ENCODE assay signal across 21 mouse cellular contexts in the genomic region with DNA sequence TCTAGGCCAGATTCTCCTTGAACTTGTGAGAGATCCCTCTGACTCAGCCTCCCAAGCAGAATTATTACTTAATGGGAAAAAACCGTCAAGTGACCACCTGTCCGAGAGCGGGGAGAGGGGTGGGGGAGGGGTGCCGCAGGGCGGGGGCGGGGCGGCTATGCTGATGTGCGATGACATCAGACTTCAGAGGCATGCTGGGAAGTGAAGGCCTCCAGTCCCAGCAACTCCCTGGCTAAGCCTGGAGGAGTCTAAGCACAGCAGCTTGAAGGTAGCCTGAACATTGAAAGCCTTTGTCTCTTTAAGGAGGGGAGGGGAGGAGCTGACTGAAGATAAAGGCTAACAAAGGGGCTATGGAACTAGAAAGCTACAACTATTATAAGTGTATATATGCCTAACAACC. TPM values are rescaled to one million over a fixed set of nuclear protein-coding genes. Genes with fewer than 3 reads are reported as not detected.
DNase-seq lines count a peak whose midpoint lies in the region; ATAC-seq and TF ChIP-seq lines count a peak whose summit lies in the region.
"Had no signal": no experiment of that assay in that cellular context is flagged by ENCODE, and none has a peak within 500 bp of the region (broad histone marks: within the 10 kb centered on the region; RNA-seq: fewer than 3 reads in every experiment).

No protein-coding gene starts in this region.

- no peak for TF ChIP-seq CTCF in stomach, postnatal 0 days (IDR thresholded peaks at IDR 0.05; ENCODE audit: low read depth)

- H3K27me3 ChIP-seq in forebrain, embryonic 11.5 days (ENCODE audit: control insufficient read depth, insufficient read depth, low read length), result no peaks in the 10 kb centered on the region
- H3K27me3 ChIP-seq in forebrain, embryonic 12.5 days, result no peaks in the 10 kb centered on the region
- H3K27me3 ChIP-seq in stomach, postnatal 0 days (ENCODE audit: control insufficient read depth, insufficient read depth, low read length), result no peaks in the 10 kb centered on the region
- no peaks in the 10 kb centered on the region for H3K27me3 ChIP-seq in hindbrain, embryonic 12.5 days
- H3K27me3 ChIP-seq: forebrain, embryonic 13.5 days; hindbrain, embryonic 15.5 days had no signal

- no peak overlapping the region for H3K4me2 ChIP-seq in forebrain, embryonic 11.5 days (ENCODE audit: low read depth, low read length, severe bottlenecking)
- no peak overlapping the region for H3K4me2 ChIP-seq in forebrain, embryonic 12.5 days
- no peak overlapping the region for H3K4me2 ChIP-seq in stomach, postnatal 0 days (replicated peaks; ENCODE audit: low read depth)
- H3K4me2 ChIP-seq in hindbrain, embryonic 12.5 days (replicated peaks), result no peak overlapping the region
- H3K4me2 ChIP-seq: embryonic facial prominence, embryonic 12.5 days; forebrain, embryonic 13.5 days; heart, embryonic 12.5 days; hindbrain, embryonic 15.5 days had no signal

- no peak for TF ChIP-seq EP300 in stomach, postnatal 0 days (optimal IDR thresholded peaks at IDR 0.05)

- H3K27ac ChIP-seq in forebrain, embryonic 11.5 days (ENCODE audit: low read depth, low read length), result no peak overlapping the region
- no peak overlapping the region for H3K27ac ChIP-seq in forebrain, embryonic 12.5 days
- no peak overlapping the region for H3K27ac ChIP-seq in stomach, postnatal 0 days (replicated peaks)
- no peak overlapping the region for H3K27ac ChIP-seq in hindbrain, embryonic 12.5 days
- H3K27ac ChIP-seq: embryonic facial prominence, embryonic 12.5 days; forebrain, embryonic 13.5 days; gastrocnemius, adult 2 months; hindbrain, embryonic 10.5 days; hindbrain, embryonic 15.5 days had no signal

- peak; percentile 60 for DNase-seq in forebrain, embryonic 11.5 days (ENCODE audit: low spot score)
- peak; percentile 90 for DNase-seq in ES-CJ7 (ENCODE audit: low read depth, low spot score)
- DNase-seq in WW6 (ENCODE audit: low read depth, low spot score), result peak; percentile 45
- DNase-seq in stomach, postnatal 0 days (ENCODE audit: low spot score), result peak; percentile 34
- no peak for DNase-seq in right cerebral cortex, adult 18-20 months
- DNase-seq in urinary bladder, postnatal 10 days (ENCODE audit: low spot score), result no peak
- DNase-seq: adrenal gland, adult 2 months; adrenal gland, postnatal 36 days; cerebellum, adult 2 months; cerebellum, postnatal 10 days; embryo, embryonic 11 days; forebrain, postnatal 0 days; gastrocnemius, adult 2 months; gastrocnemius, postnatal 25 days had no signal

- no peak for ATAC-seq in forebrain, embryonic 11.5 days (replicated peaks; ENCODE audit: low FRiP score)
- no peak for ATAC-seq in forebrain, embryonic 12.5 days (ENCODE audit: low FRiP score)
- ATAC-seq in stomach, postnatal 0 days (ENCODE audit: low FRiP score, low TSS enrichment), result peak; percentile 50
- no peak for ATAC-seq in hindbrain, embryonic 12.5 days (ENCODE audit: low FRiP score)
- ATAC-seq: forebrain, embryonic 13.5 days; forebrain, postnatal 0 days had no signal

- no peaks in the 10 kb centered on the region for H3K9me3 ChIP-seq in forebrain, embryonic 11.5 days (ENCODE audit: control insufficient read depth, low read length)
- no peaks in the 10 kb centered on the region for H3K9me3 ChIP-seq in forebrain, embryonic 12.5 days
- H3K9me3 ChIP-seq in stomach, postnatal 0 days (ENCODE audit: control insufficient read depth, low read length), result no peaks in the 10 kb centered on the region
- H3K9me3 ChIP-seq in hindbrain, embryonic 12.5 days (replicated peaks), result no peaks in the 10 kb centered on the region
- H3K9me3 ChIP-seq: embryonic facial prominence, embryonic 12.5 days; forebrain, embryonic 13.5 days; heart, embryonic 12.5 days; hindbrain, embryonic 10.5 days; hindbrain, embryonic 15.5 days had no signal

- no peak overlapping the region for H3K9ac ChIP-seq in forebrain, embryonic 11.5 days (ENCODE audit: low read length)
- no peak overlapping the region for H3K9ac ChIP-seq in forebrain, embryonic 12.5 days
- H3K9ac ChIP-seq in stomach, postnatal 0 days (ENCODE audit: low read length), result no peak overlapping the region
- no peak overlapping the region for H3K9ac ChIP-seq in hindbrain, embryonic 12.5 days
- H3K9ac ChIP-seq: embryonic facial prominence, embryonic 12.5 days; forebrain, embryonic 13.5 days; forebrain, postnatal 0 days; heart, embryonic 12.5 days; hindbrain, embryonic 15.5 days had no signal

- no peaks in the 10 kb centered on the region for H3K36me3 ChIP-seq in forebrain, embryonic 11.5 days (ENCODE audit: control insufficient read depth, insufficient read depth, low read length)
- no peaks in the 10 kb centered on the region for H3K36me3 ChIP-seq in forebrain, embryonic 12.5 days (replicated peaks)
- H3K36me3 ChIP-seq in stomach, postnatal 0 days (ENCODE audit: control insufficient read depth, insufficient read depth, low read length), result no peaks in the 10 kb centered on the region
- H3K36me3 ChIP-seq in hindbrain, embryonic 12.5 days, result no peaks in the 10 kb centered on the region
- H3K36me3 ChIP-seq: embryonic facial prominence, embryonic 12.5 days; heart, embryonic 12.5 days; hindbrain, embryonic 10.5 days; hindbrain, embryonic 15.5 days had no signal

- no peaks in the 10 kb centered on the region for H3K4me1 ChIP-seq in forebrain, embryonic 11.5 days (replicated peaks; ENCODE audit: control insufficient read depth, insufficient read depth, low read length)
- no peaks in the 10 kb centered on the region for H3K4me1 ChIP-seq in forebrain, embryonic 12.5 days
- H3K4me1 ChIP-seq in stomach, postnatal 0 days (replicated peaks; ENCODE audit: control insufficient read depth, insufficient read depth), result no peaks in the 10 kb centered on the region
- H3K4me1 ChIP-seq in hindbrain, embryonic 12.5 days, result no peaks in the 10 kb centered on the region; the same call in 1 of the 2 replicates
- H3K4me1 ChIP-seq: embryonic facial prominence, embryonic 12.5 days; forebrain, embryonic 13.5 days; heart, embryonic 12.5 days; hindbrain, embryonic 10.5 days; hindbrain, embryonic 15.5 days had no signal

- no peak overlapping the region for H3K4me3 ChIP-seq in forebrain, embryonic 11.5 days (ENCODE audit: low read depth, low read length)
- no peak overlapping the region for H3K4me3 ChIP-seq in forebrain, embryonic 12.5 days (replicated peaks)
- H3K4me3 ChIP-seq in stomach, postnatal 0 days (ENCODE audit: low read depth, low read length), result no peak overlapping the region
- H3K4me3 ChIP-seq in hindbrain, embryonic 12.5 days, result no peak overlapping the region
- H3K4me3 ChIP-seq: embryonic facial prominence, embryonic 12.5 days; forebrain, embryonic 13.5 days; gastrocnemius, adult 2 months; heart, embryonic 12.5 days; hindbrain, embryonic 10.5 days; hindbrain, embryonic 15.5 days had no signal

- 34% methylated on average over 8 of the region's 8 CpGs for WGBS in forebrain, embryonic 11.5 days
- WGBS in forebrain, embryonic 12.5 days, result 37% methylated on average over 8 of the region's 8 CpGs
- whole genome bisulfite sequencing in stomach, postnatal 0 days, result 49% methylated on average over 8 of the region's 8 CpGs
- WGBS in hindbrain, embryonic 12.5 days, result 27% methylated on average over 8 of the region's 8 CpGs

RNA-seq across cellular contexts. Expression of a gene that starts 25.0 kb away (rescaled TPM):
- 2.5 and 3.0 TPM in 2 replicates for polyA plus RNA-seq in forebrain, embryonic 11.5 days (2014; fragmentation: Nextera tagmentation; extraction: Ambion mirVana)
- polyA plus RNA-seq in forebrain, embryonic 12.5 days (2016; fragmentation: Nextera tagmentation; extraction: Ambion mirVana), result 3.6 and 3.9 TPM in 2 replicates
- 1.6 and 2.0 TPM in 2 replicates for polyA plus RNA-seq in stomach, postnatal 0 days (2015; fragmentation: Nextera tagmentation; extraction: Ambion mirVana)
- 5.4 and 6.1 TPM in 2 replicates for polyA plus RNA-seq in hindbrain, embryonic 12.5 days (2016; fragmentation: Nextera tagmentation; extraction: Ambion mirVana)

Comparison
In these comparisons a context has a peak if more than half of its experiments do, and no peak if none do; other contexts are left out.
1. DNase-seq: peak in forebrain, embryonic 11.5 days (single experiment), ES-CJ7 (single experiment), WW6 (single experiment) and stomach, postnatal 0 days (single experiment); none in right cerebral cortex, adult 18-20 months (single experiment) and urinary bladder, postnatal 10 days (single experiment).